Mouse (Mus musculus) olfactory bulb, adult 2 months (tissue): Measurements from ENCODE around the gene Sppl2a. TPM values are rescaled to one million over a fixed set of nuclear protein-coding genes. Genes with fewer than 3 reads are reported as not detected.
A peak's percentile ranks its signal among the peaks of the same experiment; 100 is the strongest.
"Not testable (repeated sequence)": the region's sequence is repeated elsewhere in the genome, so short reads cannot be mapped to it uniquely, and the experiment has no call there.

ENCODE experiments used
- H3K27ac ChIP-seq: fragments of 200-500 bp; 2 replicates; pipeline ENCODE4 v1.5.1; 2012; ENCODE audit warnings: low read depth, low read length; ENCODE audit not compliant: insufficient read depth
- H3K4me1 ChIP-seq: fragments of 200-500 bp; 2 replicates; pipeline ENCODE4 v1.6.1; 2012; ENCODE audit warnings: low read length; ENCODE audit not compliant: control insufficient read depth, insufficient read depth
- H3K4me3 ChIP-seq: fragments of 200-500 bp; 2 replicates; pipeline ENCODE4 v1.5.1; 2012; ENCODE audit warnings: mild to moderate bottlenecking, low read depth, low read length, moderate library complexity; ENCODE audit not compliant: insufficient read depth
- CTCF ChIP-seq: fragments of 200-500 bp; IDR thresholded peaks from 2 replicates; pipeline ENCODE4 v1.5.1; 2012; ENCODE audit warnings: low read depth, mild to moderate bottlenecking, low read length, moderate library complexity; ENCODE audit not compliant: insufficient read depth
- POLR2A ChIP-seq: fragments of 200-500 bp; IDR thresholded peaks from 2 replicates; pipeline ENCODE4 v1.6.1; 2012; ENCODE audit warnings: mild to moderate bottlenecking, low read depth, low read length, moderate library complexity; ENCODE audit not compliant: insufficient read depth
- WGBS: fragments of 180-500 bp; shearing (Covaris S2); methylation state at CpG from one replicate; pipeline ENCODE4 v1.1.7; 2018; 5-methylcytosine and 5-hydroxymethylcytosine counted together
- polyA plus RNA-seq: library from polyadenylated mRNA; stranded (reverse); fragments of >200 nt; gene quantifications from 2 replicates; pipeline ENCODE4 v1.2.4, GENCODE M21; 2012; ENCODE audit warnings: low replicate concordance; ENCODE audit not compliant: missing spikeins, insufficient read depth, insufficient read length

Sppl2a gene
- 119 TPM in 1 of 2 replicates, not detected in the other for polyA plus RNA-seq

- H3K4me3 ChIP-seq = peak within 1 kb of the TSS; percentile 50
- no peak for TF ChIP-seq CTCF
- peak; percentile 65 for TF ChIP-seq POLR2A
- whole genome bisulfite sequencing = under 1% methylated on average over 35 of the region's 35 CpGs
- H3K4me1 ChIP-seq = no peaks in the 10 kb centered on the region
- H3K27ac ChIP-seq = peak within 1 kb of the TSS; percentile 64
Measured at GRCm38 (mm10) chr2:126932897-126933641, at the start of gene Sppl2a. Gene Sppl2a, minus strand, starts transcription at chr2:126933235.

GRCm38 (mm10) chr2:126977428-126977827, 44.4 kb upstream of the Sppl2a start:
- WGBS = 37% methylated on average over 6 of the region's 6 CpGs
- no peak overlapping the region for H3K4me3 ChIP-seq
- no peaks in the 10 kb centered on the region for H3K4me1 ChIP-seq
- TF ChIP-seq POLR2A (no peak), CTCF (no peak)
- no peak overlapping the region for H3K27ac ChIP-seq

- WGBS = 84% methylated on average over 2 of the region's 2 CpGs
- TF ChIP-seq POLR2A (no peak), CTCF (no peak)
- H3K4me1 ChIP-seq = no peaks in the 10 kb centered on the region
- H3K27ac ChIP-seq = no peak overlapping the region
- H3K4me3 ChIP-seq = no peak overlapping the region
Measured at GRCm38 (mm10) chr2:126961696-126962095, 28.7 kb upstream of the Sppl2a start.

- H3K4me1 ChIP-seq = no peaks in the 10 kb centered on the region
- no peak overlapping the region for H3K4me3 ChIP-seq
- TF ChIP-seq POLR2A (no peak), CTCF (no peak)
- H3K27ac ChIP-seq = no peak overlapping the region
- 80% methylated on average over 7 of the region's 7 CpGs for WGBS
Measured at GRCm38 (mm10) chr2:126955671-126956070, 22.6 kb upstream of the Sppl2a start.

GRCm38 (mm10) chr2:126951085-126951484, 18.1 kb upstream of the Sppl2a start:
- TF ChIP-seq POLR2A = no peak
- no peak for TF ChIP-seq CTCF
- Histone ChIP-seq H3K27ac (no peak overlapping the region), H3K4me3 (no peak overlapping the region), H3K4me1 (no peaks in the 10 kb centered on the region)
- WGBS = 81% methylated on average over 7 of the region's 7 CpGs

GRCm38 (mm10) chr2:126950453-126950852, 17.4 kb upstream of the Sppl2a start:
- 86% methylated on average over 5 of the region's 5 CpGs for WGBS

GRCm38 (mm10) chr2:126949856-126950255, 16.8 kb upstream of the Sppl2a start:
- Histone ChIP-seq H3K4me3 (no peak overlapping the region), H3K4me1 (no peaks in the 10 kb centered on the region), H3K27ac (no peak overlapping the region)
- 54% methylated on average over 3 of the region's 3 CpGs for WGBS
- TF ChIP-seq CTCF (no peak), POLR2A (no peak)

More at GRCm38 (mm10) chr2:126950453-126950852, 17.4 kb upstream of the Sppl2a start:
- TF ChIP-seq POLR2A = no peak
- no peak for TF ChIP-seq CTCF
- Histone ChIP-seq H3K4me1 (no peaks in the 10 kb centered on the region), H3K27ac (no peak overlapping the region), H3K4me3 (no peak overlapping the region)

GRCm38 (mm10) chr2:126949297-126949696, 16.3 kb upstream of the Sppl2a start:
- 82% methylated on average over 6 of the region's 6 CpGs for WGBS
- H3K27ac ChIP-seq, H3K4me1 ChIP-seq, H3K4me3 ChIP-seq: not testable (repeated sequence)

- Histone ChIP-seq H3K4me1 (no peaks in the 10 kb centered on the region), H3K4me3 (no peak overlapping the region), H3K27ac (no peak overlapping the region)
- TF ChIP-seq CTCF (no peak), POLR2A (no peak)
- 84% methylated on average over 3 of the region's 3 CpGs for WGBS
Measured at GRCm38 (mm10) chr2:126948231-126948630, 15.2 kb upstream of the Sppl2a start.
